Mouse (Mus musculus): Measurements from ENCODE around the gene Lrrtm4. TPM values are rescaled to one million over a fixed set of nuclear protein-coding genes. Genes with fewer than 3 reads are reported as not detected.

Lrrtm4 gene
- polyA plus RNA-seq, 1 experiment, result not detected

- Histone ChIP-seq H3K27me3 (replicated peaks; ENCODE audit: control insufficient read depth, insufficient read depth, low read length) (no peaks in the 10 kb centered on the region), H3K4me1 (ENCODE audit: control insufficient read depth, insufficient read depth, low read length) (no peaks in the 10 kb centered on the region), H3K4me3 (ENCODE audit: insufficient read depth, low read depth, low read length) (no peak overlapping the region), H3K36me3 (ENCODE audit: control insufficient read depth, insufficient read depth, low read length) (no peaks in the 10 kb centered on the region), H3K27ac (ENCODE audit: insufficient read depth, low read depth, low read length) (no peak overlapping the region)
- whole genome bisulfite sequencing, result 86% methylated on average over 5 of the region's 5 CpGs
- TF ChIP-seq POLR2A (IDR thresholded peaks at IDR 0.05; ENCODE audit: low read depth, low read length), result no peak
- no peak for TF ChIP-seq CTCF (conservative IDR thresholded peaks at IDR 0.05; ENCODE audit: insufficient read depth, insufficient read length, low read depth, low read length)
- no peak for DNase-seq
Measured at GRCm38 (mm10) chr6:80662729-80663128, 644.1 kb downstream of the Lrrtm4 start.

DNA sequence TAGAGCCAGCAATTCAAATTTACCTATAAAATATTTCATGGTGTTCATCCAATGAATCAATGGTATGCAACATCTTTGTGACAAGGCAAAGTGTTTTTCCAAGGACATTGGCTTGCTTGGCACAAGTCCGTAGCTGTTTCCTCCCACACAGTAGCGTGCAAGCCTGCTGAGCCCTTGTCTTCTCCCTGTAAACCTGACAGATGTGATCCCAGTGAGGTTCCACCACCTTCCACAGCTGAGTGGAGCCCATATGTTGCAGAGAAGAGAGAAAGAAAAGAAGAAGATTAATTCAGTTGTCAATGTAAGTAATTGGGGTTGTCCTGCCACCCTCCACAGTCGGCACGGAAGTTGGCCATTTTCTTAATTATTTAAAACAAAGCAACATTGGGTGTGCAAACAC, 645.4 kb downstream of the Lrrtm4 start:
- no peak for DNase-seq
- Histone ChIP-seq H3K27me3 (replicated peaks; ENCODE audit: control insufficient read depth, insufficient read depth, low read length) (no peaks in the 10 kb centered on the region), H3K36me3 (ENCODE audit: control insufficient read depth, insufficient read depth, low read length) (no peaks in the 10 kb centered on the region), H3K4me3 (ENCODE audit: insufficient read depth, low read depth, low read length) (no peak overlapping the region), H3K27ac (ENCODE audit: insufficient read depth, low read depth, low read length) (no peak overlapping the region), H3K4me1 (ENCODE audit: control insufficient read depth, insufficient read depth, low read length) (no peaks in the 10 kb centered on the region)
- no peak for TF ChIP-seq POLR2A (IDR thresholded peaks at IDR 0.05; ENCODE audit: low read depth, low read length)
- no peak for TF ChIP-seq CTCF (conservative IDR thresholded peaks at IDR 0.05; ENCODE audit: insufficient read depth, insufficient read length, low read depth, low read length)
- WGBS, result 48% methylated on average over 4 of the region's 4 CpGs

- Histone ChIP-seq H3K27me3 (replicated peaks; ENCODE audit: control insufficient read depth, insufficient read depth, low read length) (no peaks in the 10 kb centered on the region), H3K4me3 (ENCODE audit: insufficient read depth, low read depth, low read length) (no peak overlapping the region), H3K36me3 (ENCODE audit: control insufficient read depth, insufficient read depth, low read length) (no peaks in the 10 kb centered on the region), H3K4me1 (ENCODE audit: control insufficient read depth, insufficient read depth, low read length) (no peaks in the 10 kb centered on the region), H3K27ac (ENCODE audit: insufficient read depth, low read depth, low read length) (no peak overlapping the region)
- WGBS, result 25% methylated on average over 2 of the region's 2 CpGs
- TF ChIP-seq POLR2A (IDR thresholded peaks at IDR 0.05; ENCODE audit: low read depth, low read length) (no peak), CTCF (conservative IDR thresholded peaks at IDR 0.05; ENCODE audit: insufficient read depth, insufficient read length, low read depth, low read length) (no peak)
- no peak for DNase-seq
Measured at GRCm38 (mm10) chr6:80704183-80704582, 685.5 kb downstream of the Lrrtm4 start.

DNA sequence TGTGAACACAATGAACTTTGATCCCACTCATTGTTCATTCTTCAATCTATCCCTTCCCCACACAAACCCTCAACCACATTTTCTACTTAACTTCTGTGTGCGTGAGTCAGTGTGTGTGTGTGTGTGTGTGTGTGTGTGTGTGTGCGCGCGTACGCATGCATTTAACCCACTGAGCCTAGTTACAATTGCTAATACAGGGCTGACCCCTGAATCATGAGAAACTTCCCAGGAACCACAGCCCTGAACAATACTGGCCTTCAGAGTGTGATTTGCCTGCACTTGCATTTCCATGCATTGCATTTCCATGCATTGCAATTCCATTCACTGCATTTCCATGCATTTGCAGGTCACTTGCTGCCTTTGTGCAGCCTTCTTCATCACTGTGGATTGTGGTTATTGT, 701.8 kb downstream of the Lrrtm4 start:
- H3K4me1 ChIP-seq (ENCODE audit: control insufficient read depth, insufficient read depth, low read length), result no peaks in the 10 kb centered on the region
- WGBS, result 91% methylated on average over 5 of the region's 5 CpGs
- H3K27ac ChIP-seq (ENCODE audit: insufficient read depth, low read depth, low read length), result no peak overlapping the region
- H3K4me3 ChIP-seq (ENCODE audit: insufficient read depth, low read depth, low read length), result no peak overlapping the region
- no peak for TF ChIP-seq POLR2A (IDR thresholded peaks at IDR 0.05; ENCODE audit: low read depth, low read length)
- no peak for TF ChIP-seq CTCF (conservative IDR thresholded peaks at IDR 0.05; ENCODE audit: insufficient read depth, insufficient read length, low read depth, low read length)
- no peak for DNase-seq
- no peaks in the 10 kb centered on the region for H3K36me3 ChIP-seq (ENCODE audit: control insufficient read depth, insufficient read depth, low read length)
- H3K27me3 ChIP-seq (replicated peaks; ENCODE audit: control insufficient read depth, insufficient read depth, low read length), result no peaks in the 10 kb centered on the region

GRCm38 (mm10) chr6:80733416-80733815, 714.7 kb downstream of the Lrrtm4 start:
- H3K4me3 ChIP-seq (ENCODE audit: insufficient read depth, low read depth, low read length), result no peak overlapping the region
- no peaks in the 10 kb centered on the region for H3K4me1 ChIP-seq (ENCODE audit: control insufficient read depth, insufficient read depth, low read length)
- TF ChIP-seq POLR2A (IDR thresholded peaks at IDR 0.05; ENCODE audit: low read depth, low read length) (no peak), CTCF (conservative IDR thresholded peaks at IDR 0.05; ENCODE audit: insufficient read depth, insufficient read length, low read depth, low read length) (no peak)
- DNase-seq, result no peak
- H3K36me3 ChIP-seq (ENCODE audit: control insufficient read depth, insufficient read depth, low read length), result no peaks in the 10 kb centered on the region
- no peaks in the 10 kb centered on the region for H3K27me3 ChIP-seq (replicated peaks; ENCODE audit: control insufficient read depth, insufficient read depth, low read length)
- WGBS, result 84% methylated on average over 3 of the region's 3 CpGs
- H3K27ac ChIP-seq (ENCODE audit: insufficient read depth, low read depth, low read length), result no peak overlapping the region

DNA sequence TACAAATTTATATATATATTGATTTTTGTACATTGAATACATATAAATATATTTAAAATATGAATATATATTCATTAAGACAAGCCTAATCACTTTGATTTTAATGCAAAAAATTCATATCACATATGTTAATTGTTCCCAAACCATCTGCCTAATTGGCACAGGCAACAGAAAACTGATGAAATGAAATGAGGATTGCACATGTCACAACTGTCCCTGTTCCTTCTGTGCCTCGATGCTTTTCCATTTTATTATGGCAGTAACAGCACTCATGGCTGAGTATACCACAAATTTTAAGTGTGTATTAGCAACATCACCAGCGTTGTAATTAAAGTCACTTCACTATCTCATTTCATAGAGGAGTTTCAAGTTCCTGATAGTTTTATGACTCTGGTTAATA, 732.1 kb downstream of the Lrrtm4 start:
- TF ChIP-seq CTCF (conservative IDR thresholded peaks at IDR 0.05; ENCODE audit: insufficient read depth, insufficient read length, low read depth, low read length) (no peak), POLR2A (IDR thresholded peaks at IDR 0.05; ENCODE audit: low read depth, low read length) (no peak)
- 54% methylated on average over 2 of the region's 2 CpGs for WGBS
- Histone ChIP-seq H3K36me3 (ENCODE audit: control insufficient read depth, insufficient read depth, low read length) (no peaks in the 10 kb centered on the region), H3K4me3 (ENCODE audit: insufficient read depth, low read depth, low read length) (no peak overlapping the region), H3K4me1 (ENCODE audit: control insufficient read depth, insufficient read depth, low read length) (no peaks in the 10 kb centered on the region), H3K27me3 (replicated peaks; ENCODE audit: control insufficient read depth, insufficient read depth, low read length) (no peaks in the 10 kb centered on the region), H3K27ac (ENCODE audit: insufficient read depth, low read depth, low read length) (no peak overlapping the region)
- DNase-seq, result no peak

GRCm38 (mm10) chr6:80760641-80761204, 742.0 kb downstream of the Lrrtm4 start:
- Histone ChIP-seq H3K4me3 (ENCODE audit: insufficient read depth, low read depth, low read length) (no peak overlapping the region), H3K36me3 (ENCODE audit: control insufficient read depth, insufficient read depth, low read length) (no peaks in the 10 kb centered on the region), H3K27me3 (replicated peaks; ENCODE audit: control insufficient read depth, insufficient read depth, low read length) (no peaks in the 10 kb centered on the region), H3K4me1 (ENCODE audit: control insufficient read depth, insufficient read depth, low read length) (no peaks in the 10 kb centered on the region), H3K27ac (ENCODE audit: insufficient read depth, low read depth, low read length) (no peak overlapping the region)
- no peak for DNase-seq
- no peak for TF ChIP-seq CTCF (conservative IDR thresholded peaks at IDR 0.05; ENCODE audit: insufficient read depth, insufficient read length, low read depth, low read length)
- no peak for TF ChIP-seq POLR2A (IDR thresholded peaks at IDR 0.05; ENCODE audit: low read depth, low read length)
- 44% methylated on average over 5 of the region's 5 CpGs for WGBS
